Mouse (Mus musculus) gastrocnemius, postnatal 25 days (tissue): Measurements from ENCODE around the gene Ada. TPM values are rescaled to one million over a fixed set of nuclear protein-coding genes. Genes with fewer than 3 reads are reported as not detected.

Experiments
- DNase-seq: peaks from one replicate; pipeline ENCODE4 v3.0.0; 2022
- total RNA-seq, 2 experiments: library from RNA; stranded (reverse); gene quantifications; 1 replicate in 1 of 2; 2 replicates in 1 of 2; pipeline ENCODE4 v1.2.3; 2021

The Ada gene
- total RNA-seq, 2 experiments from 2014 or later = 0.20 to 1.0 TPM

DNA sequence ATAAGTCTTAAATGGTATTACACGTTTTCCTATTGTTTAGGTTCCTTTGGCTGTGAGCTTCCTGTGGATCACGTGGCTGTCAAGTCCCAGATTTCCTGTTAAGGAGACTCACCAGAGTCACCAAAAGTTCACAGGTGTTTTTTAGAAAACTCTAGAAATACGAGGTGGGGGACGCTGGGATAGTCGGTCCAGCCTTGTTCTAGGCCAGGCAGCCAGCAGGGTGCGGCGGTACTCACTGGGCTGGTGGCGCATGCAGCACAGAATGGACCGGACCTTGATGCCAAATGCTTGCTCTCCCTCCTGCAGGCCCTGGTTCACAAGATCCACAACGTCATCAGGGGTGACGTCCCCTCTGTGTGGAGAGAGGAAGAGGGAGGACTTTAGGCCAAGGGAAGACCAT, 18.0 kb downstream of the Ada start:
- no peak for DNase-seq

DNA sequence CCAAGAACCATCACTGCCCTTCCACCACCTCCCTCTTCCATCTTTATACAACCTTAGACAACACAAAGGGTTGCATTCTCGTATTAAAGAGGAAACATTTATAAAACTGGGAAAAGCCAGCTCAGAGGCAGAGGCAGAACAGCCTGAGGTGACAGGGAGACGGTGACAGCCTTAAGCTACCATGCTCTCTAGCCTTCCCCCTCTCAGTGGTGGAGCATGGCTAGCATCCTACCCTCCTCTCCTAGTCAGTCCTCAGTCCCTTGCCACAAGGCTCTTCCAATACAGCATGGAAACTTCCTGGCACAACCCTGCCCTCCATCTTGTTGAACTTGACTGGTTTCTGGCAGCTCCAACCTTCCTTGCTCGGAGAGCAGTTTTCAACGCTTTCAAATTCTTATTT, 21.7 kb downstream of the Ada start:
- DNase-seq = no peak

DNA sequence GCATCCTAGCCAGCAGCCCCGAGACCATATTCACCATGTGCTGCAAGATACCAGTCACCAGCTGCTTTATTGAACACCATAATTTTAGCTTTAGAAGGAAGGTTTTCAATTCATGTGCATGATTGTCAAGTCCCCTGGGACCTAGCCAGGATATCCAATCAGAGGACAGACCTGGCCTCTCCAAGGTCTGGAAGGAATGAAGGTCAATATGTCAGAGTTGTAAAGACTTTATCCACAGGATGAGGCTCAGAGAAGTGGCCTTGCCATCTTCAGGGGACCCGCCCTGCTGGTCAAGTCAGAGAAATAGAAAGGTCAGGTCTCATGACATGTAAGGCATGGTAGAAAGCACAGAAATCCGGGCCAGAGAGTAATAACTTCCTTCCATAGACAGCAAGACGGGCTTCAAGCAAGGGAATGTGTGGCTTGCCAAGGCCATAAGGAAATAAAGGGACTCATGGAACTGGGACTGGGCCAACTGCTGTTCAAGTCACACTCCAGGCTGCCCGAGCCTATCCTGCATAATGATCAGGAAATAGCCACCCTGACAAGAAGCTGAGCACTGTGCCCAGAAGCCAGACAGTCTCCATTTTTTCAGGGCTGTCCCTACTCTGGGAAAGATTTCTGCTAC, 23.2 kb downstream of the Ada start:
- DNase-seq = no peak

DNA sequence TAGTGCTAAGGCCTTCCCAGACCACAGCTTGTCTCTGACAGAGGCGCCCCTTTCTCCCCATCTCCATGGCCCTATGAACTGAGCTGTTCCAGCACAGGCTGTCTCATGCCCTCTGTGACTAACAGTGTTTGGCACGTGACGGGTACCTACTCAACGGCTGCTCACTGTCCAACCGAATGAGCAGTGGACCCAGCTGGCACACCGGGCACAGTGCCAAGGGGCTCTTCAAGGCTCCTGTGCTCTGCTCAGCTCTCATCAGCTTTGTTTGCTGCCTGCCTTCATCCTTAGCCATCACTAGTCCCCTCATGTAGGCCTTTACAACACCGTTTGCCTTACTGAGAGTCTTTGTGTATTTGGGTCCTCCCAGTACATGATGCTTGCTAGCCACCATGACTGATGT, 27.5 kb downstream of the Ada start:
- DNase-seq = no peak

DNA sequence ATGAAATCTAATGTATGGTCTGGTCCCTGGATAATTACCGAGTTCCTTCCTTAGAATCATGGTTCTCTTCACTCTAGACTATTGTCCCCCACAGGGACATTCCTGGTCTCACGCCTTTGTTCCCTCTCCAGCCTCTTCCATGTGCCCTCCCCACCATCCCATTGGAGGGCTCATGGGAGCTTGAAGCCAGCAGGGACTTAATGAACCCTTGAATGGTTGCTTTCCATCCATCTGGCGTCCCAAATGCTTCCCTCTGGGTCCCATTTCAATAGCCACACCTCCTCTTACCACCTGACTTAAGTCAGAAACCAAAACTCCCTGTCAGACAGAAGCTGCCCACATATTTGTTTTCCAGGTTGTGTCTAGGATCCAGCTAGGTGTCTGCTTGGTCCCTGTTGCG, 30.4 kb downstream of the Ada start:
- DNase-seq = no peak

DNA sequence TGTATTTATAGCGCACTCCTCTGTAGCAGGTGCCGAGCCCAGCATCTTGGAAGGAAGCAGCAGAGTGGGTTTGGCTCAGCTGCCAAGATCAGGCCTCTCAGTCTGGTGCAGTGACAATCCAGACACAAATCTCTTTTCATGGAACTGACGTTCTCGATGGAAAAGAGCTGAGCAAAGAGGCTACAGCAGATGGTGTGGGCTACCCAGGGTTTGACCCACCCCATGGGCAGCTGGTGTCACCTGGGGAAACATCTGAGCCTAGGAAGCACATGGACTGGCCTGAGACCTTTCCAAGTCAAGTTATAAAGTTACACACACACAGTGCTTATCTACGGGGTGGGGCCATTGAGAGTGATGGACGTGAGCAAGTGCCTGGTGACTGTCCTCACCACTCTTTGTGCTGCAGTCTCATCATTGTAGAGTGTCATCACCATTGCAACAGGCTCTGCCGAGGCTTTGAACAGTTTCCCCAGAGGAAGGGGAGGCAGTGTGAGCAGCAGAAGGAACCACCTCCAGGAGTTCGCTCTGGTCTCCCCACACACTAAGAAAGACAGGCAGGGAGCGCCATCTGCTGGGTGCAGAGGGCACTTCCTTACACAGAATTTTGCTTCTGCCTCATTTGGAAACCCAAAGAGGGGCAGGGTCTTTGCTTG, 31.0 kb downstream of the Ada start:
- peak; percentile 70 for DNase-seq

DNA sequence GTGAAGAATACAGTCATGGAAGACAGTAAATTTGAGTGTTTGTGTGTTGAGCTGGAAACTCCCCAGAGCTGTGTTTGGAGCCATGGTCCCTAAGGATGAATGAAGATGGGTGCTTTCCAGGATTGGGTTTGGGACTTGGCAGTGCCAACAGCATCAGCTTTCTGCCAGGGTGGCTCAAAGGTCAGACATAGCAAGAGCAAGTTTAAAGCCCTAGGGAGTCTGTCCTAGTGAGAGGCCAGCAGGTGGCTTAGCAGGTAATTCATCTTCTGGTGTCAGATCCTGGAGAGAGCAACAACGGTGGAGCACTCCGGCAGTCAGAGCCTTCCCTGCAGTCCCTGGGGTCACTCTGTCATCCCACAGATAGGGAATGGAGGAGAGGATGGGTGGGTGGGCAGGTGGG, 31.5 kb downstream of the Ada start:
- DNase-seq = peak; percentile 62

DNA sequence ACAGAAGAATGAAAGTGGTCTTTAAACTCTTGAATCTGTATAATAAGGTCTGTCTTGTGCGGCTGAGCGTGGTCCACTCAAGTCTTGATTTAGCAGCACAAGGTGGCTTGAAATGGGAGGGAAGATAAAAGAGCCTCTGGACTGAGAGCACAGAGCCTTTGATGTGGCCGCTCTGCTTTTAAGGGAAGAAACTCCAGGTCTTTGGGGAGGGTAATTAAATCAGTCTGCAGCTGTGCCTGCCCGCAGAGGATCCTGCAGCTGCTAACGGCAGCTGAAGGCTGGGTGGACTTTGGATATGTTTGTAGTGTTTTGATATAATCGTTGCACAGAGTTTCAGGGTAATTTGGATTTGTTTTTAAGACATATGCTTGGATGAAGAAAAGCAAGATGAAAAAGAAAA, 33.2 kb downstream of the Ada start:
- DNase-seq = no peak

DNA sequence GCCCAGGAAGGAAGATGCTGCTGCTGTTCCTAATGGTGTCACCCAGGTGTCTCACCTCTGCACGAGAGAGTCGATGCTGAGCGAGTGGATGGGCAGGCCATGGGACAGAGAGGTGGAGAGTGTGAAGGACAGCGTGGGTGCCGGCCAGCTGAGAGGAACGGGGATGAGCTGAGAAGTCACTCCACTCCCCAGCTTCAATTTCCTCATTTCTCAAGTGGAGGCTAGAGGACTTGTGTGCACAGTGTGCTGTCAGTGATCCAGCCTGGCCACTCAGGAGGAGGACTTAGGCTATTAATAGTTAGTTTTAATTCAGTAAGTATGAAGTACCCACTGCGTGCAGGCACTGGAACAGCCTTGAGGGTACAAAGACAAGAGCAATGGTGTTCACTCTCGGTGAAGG, 33.6 kb downstream of the Ada start:
- peak; percentile 51 for DNase-seq

DNA sequence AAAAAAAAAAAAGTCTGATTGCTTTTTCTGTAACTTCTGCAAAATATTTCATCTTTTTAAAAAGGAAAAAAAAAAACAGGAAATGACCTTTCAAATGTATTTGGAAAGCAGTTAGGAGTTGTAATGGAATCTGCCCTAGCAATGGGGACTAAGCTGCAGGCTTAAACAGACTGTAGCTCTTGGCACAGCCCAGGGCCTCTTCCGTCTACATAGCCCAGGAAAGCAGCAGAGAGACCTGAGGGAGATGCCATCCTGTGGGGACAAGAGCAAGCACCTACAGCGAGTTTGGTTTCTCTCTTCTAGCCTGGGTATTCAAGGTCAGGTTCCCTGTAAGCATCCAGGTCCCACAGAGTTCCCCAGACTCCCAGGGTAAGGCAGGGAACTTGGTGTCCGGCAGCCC, 36.7 kb downstream of the Ada start:
- no peak for DNase-seq

DNA sequence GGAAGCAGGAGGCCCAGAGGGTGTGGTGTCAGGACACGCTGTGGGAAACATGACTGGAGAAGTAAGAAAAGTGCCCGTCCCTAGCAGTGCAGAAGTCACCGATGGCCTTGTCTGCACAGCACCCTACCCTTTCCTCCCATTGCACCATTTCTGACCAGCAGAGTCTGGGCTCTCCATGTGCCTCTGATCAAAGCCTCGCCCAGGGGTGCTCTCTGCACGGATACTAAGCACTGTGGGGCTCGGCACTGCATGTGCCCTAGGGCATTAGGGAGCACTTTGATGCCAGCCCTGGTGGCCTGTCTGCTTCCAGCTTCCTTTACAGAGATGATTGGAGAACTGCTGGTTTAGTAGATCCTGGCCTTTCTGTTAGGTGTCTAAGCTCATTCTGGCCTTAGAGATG, 37.2 kb downstream of the Ada start:
- no peak for DNase-seq

DNA sequence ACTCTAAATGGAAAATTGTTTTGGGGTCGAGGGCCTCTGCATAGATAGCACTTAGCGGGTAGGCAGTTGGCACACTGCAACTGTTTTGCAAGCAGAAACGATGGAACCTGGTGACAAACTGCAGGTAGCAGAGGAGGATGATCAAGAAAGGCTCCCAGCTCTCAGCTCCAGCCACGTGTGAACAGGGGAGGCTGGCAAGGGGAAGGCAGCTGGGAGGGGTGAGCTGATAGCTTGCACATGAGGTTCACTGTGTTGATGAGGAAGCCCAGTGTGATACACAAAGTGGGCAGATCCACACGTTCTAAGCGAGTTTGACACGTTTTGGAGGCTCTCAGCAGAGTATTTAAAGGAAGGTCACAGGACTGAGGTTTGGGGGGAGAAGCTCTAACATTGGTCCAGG, 37.6 kb downstream of the Ada start:
- no peak for DNase-seq

DNA sequence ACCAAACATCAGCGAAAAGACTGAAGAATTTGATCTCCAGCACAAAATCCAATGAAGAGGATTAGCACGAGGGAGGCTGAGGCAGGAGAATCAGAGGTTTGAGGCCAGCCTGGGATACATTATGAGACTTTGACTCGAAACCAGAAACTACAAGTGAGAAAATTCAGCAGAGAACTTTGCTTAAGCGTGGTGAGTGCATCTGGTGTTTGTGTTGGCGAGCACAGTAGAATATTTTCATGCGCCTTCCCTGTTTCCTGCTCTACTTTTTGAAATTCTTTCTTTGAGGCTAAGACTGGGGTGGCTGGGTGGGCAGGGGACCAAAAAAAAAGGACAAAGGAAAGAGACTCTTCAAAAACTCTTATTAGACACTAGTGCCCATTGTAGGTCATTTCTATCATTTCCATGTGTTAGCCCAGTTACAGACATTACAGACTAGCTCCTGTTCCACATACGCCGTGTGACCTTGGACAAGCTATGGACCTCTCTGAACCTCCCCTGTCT, 38.6 kb downstream of the Ada start:
- DNase-seq = no peak

DNA sequence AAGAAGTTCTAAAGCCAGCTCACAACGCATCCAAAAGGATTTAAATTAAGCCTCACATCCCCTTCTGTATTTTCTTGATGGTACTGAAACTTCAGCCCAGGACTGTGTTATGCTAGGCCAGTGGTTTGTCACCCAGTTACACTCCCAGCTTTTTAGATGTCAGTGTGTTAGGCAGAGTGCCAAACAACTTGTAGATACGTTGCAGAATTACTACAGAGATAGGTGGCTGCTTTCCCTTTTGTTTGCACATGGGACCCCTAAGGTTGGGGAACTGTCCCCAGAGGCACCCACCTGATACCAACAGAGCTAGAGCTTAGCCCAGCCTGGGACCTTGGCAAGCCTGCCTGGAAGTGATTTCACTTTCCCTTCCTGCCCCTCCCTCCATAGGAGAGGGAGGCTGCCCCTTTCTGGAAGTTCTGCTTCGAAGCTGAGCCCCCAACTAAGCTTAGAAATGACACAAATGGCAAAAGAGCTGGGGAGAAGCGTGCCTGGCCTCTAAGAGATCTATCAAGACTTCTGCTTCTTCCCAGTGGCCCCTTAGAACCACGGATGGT, 39.4 kb downstream of the Ada start:
- DNase-seq = no peak

DNA sequence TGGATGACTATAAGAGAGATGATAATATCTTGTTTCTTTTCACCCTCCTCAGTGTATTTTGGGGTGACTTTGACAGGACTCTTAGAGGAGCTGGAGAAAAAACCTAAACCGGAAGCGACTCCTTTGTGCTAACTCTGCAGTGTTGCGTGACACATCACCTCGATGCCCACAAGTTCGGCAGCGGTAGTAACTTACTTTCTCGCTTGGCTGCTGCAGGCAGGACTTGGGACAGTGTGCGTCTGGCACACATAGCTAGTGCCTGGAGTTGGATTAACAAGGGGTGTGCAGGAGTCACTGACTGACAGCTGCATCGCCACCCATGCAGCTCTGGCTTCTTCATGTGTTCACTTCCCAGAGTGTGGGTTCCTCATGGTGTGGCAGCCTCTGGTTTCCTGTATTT, 40.0 kb downstream of the Ada start:
- no peak for DNase-seq

DNA sequence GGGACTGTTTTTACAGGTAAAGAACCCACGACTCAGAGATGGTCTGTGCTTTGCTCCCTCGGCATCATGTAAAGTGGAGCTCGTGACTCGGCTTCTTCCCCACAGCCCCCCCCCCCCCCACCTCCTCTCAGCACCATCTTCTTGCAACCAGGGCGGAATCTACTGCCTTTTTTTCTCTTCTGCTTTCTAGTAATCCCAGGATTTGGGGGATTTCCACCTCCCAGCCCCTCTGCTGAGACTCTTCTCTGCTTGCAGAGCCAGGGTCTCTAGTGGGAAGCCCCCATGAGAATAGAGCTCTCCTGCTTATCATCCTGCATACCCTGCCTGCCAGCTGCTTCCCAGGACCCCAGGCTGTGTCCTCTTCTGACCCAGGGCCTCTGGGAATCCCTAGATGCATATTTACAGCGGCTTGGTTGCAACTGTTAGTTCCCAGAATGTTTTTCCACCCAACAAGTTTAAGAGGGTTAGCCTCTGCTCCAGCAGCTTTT, 41.2 kb downstream of the Ada start:
- no peak for DNase-seq

DNA sequence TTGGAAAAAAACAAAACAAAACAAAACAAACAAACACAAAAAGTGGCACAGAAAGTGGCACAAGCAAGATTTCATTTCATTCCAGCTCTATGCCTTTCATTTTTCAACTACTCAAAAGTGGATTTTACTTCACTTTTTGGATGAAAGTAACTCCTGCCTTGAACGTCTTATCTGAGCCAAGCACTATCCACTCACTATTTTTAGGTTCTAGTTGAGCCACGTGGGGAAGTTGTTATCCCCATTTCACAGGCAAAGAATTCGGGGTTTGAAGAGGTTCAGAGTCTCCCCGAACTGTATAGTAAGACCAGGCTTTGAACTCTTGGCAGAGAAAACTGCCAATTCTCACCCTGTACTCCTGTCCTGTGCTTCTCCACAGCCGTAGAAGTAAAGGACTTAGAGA, 41.7 kb downstream of the Ada start:
- DNase-seq = no peak

DNA sequence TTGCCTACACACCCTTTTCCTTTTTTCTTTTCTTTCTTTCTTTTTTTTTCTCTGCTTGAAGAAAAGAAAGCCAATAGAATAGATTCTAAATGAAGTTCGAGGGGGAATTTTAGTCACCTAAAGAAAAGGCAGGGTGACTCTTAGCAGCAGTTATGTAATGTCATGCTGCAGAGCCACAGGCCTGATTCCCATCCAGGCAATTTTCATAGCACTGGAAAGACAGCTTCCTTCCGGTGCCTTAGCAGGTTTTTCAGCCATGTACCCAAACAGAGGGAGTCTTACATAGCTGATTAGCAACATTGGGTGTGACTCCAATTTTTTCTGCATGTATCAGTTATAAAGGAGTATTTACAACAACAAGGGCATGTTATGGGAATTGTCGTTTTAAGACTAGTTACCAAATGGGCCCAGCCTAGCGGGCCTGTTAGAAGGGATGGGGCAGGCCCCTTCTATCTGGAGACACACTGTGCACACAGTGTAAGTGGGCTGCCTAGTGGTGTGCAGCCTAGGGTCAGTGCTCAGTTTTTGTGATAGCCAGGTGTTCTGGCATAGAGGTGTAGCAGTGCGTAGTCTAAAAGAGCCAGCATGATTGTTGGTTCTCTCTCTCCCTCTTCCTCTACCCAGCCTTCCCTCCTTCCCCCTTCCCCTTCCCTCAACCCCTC, 46.3 kb downstream of the Ada start:
- DNase-seq = no peak

DNA sequence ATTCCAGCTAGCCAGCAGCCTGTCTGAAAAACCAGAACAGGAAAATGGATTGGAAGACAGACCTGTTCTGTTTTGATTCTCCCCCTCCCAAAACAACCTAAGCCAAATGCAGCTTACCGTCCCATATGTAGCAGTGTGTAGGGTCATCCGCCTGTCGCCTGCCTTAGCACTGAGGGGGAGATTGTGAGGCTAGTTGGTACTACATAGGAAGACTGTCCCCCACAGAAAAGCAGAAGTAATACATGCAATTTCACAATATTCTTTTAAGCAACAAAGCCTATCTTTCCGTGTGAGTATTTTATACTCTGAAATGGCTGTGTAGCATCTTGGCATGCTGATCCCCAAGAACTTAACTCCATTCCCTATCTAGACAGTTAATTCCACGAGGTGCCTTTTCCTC, 47.1 kb downstream of the Ada start:
- DNase-seq = no peak

DNA sequence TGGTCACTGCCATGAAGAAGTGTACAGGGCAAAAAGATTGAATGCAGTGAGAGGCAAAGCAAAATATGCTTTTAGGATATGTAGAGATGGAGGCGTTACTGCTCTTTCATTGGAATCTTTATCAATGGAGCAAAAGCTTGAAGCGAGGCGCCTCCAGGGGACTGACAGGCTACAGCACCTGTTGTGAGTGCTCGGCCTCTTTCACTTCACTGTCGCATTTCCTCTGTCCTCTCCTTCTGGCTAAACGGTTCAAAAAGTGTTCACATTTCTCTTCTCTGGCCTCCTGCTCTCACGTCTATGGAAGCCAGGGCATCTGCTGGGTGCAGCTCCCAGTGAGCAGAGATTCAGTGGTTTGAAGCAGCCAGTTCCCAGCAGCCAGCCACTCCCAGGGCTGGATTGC, 47.6 kb downstream of the Ada start:
- DNase-seq = no peak

DNA sequence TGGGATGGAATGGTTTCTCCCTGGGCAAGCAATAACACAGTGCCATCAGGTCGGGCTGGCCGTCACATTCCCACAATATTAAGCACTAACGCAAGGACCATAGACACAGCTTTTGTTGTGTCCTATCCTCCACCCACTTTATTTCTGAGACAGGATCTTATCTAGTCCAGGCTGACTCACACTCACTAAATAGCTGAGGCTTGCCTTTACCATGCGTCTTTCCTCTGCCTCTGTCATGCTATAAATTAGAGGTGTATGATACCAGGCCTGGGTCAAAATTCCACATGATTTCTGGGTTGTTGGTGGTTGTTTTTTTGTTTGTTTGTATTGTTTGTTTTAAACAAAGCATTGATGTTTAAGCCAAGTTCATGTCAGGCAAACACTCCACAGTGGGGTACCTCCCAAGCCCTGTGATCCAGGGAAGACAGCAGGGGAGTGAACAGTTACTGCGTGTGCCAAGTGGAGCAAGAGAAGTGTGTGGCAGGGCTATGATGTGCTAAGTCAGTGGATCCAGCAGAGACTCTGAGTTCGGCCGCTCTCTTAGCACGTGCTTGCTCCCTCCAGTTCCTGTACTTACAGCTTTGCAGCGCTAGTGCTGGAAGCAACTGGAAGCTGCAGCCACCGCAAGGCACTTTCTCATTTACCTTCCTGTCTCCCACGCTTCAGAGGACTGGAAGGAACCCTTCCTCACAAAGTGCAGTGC, 50.8 kb downstream of the Ada start:
- no peak for DNase-seq

DNA sequence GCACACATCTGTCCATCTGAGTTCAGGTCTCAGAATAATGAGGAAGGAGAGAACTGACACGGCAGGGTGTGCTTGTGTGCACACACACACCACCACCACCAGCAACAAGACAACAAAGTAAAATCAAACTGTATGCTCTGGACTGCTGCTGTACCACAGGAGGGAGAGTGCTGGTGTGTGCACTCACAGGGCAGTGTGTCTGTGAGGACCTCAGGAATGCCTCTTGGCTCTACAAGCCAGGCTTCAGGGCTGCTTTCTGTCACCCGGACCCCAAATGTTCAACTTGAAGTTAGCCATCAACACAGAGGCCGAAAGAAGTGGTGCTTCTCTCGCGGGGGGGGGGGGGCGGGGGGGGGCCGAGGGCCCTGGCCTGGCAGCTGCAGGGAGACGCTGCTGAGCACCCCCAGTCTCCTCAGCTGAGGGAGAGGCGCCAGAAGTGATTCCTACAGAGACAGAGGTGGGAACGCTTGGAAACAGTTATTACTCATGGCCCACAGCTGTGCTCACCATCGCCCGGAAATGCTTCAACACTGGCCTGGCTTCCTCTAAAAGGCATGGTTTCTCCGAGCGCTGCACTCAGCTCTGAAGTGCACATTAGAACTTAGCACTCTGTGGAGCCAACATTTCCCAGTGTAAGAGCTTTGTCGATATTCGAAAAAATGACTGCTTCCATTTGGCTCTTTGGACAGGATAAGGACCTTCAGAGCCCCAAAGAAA, 52.1 kb downstream of the Ada start:
- DNase-seq = peak; percentile 40
